Mouse (Mus musculus): ENCODE measurements at regions not wholly inside any gene's neighbourhood (a gene's known extent, or its start where the extent isn't known, plus 50 kb on each side); places are given as distances from the start of the nearest gene placed in this dataset.

GRCm38 (mm10) chr2:160510635-160511421 is 134.9 kb upstream of the Top1 start:
- TF ChIP-seq CTCF (IDR thresholded peaks at IDR 0.05; ENCODE audit: extremely low read depth, insufficient read depth, low read length) (no peak), POLR2A (IDR thresholded peaks at IDR 0.05; ENCODE audit: extremely low read depth, insufficient read depth, low read length) (no peak)

All from cortical plate, adult 2 months (tissue).